Mouse (Mus musculus): ENCODE measurements around the gene Xirp2. TPM values are rescaled to one million over a fixed set of nuclear protein-coding genes. Genes with fewer than 3 reads are reported as not detected.

Xirp2 gene
- polyA plus RNA-seq, 1 experiment from 2014 or later, result 0.01 TPM

DNA sequence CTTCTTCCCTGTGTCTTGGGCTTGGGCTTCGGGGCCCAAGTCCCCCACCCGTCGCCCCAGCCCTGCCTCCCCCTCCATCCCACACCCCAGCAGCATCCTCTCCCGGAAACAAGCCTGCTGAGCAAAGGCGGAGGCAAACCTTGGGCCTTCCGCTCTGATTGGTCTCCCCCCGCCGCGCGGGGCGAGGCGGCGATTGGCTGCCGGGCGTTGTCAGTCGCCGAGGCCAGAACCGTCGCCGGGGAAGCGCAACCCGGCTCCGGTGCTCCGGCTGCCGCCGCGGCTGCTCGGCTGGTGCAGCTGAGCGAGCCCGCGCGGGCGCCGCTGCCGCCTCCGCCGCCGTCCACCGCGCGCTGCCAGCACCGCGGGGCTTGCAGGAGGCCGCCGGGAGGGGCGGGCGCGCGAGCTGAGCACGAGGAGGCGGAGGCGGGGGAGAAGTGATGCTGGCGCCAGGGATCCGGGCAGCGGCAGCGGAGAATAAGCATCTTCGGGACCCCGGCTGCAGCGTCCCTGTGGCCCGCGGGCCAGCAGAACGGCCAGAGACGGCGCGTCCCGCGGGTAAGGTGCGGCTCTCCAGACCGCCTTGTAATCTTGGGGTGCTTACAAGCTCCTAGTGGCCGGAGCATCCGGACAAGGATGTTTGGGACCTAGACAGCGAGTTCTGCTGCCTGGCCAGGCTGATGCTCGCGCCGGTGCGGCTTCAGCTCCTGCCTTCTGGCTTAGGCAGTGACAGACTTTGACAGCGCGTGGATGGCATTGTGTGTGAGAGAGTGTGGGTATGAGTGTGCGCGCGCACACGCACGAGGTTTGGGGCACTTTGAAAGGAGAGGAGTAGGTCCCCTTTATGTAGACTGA is 119.9 kb downstream of the Xirp2 start, which contains the start of gene B3galt1:
Gene B3galt1, plus strand, starts transcription at position 392 of the 852 bp plus-strand sequence.
- peak within 1 kb of the TSS; percentile 68 for H3K4me3 ChIP-seq
- H3K27me3 ChIP-seq, result peaks cover 18% of the 10 kb centered on the region
- H3K36me3 ChIP-seq, result no peaks in the 10 kb centered on the region
- no peaks in the 10 kb centered on the region for H3K9me3 ChIP-seq
- H3K9ac ChIP-seq, result peak within 1 kb of the TSS; percentile 35
- H3K4me2 ChIP-seq, result peak within 1 kb of the TSS; percentile 96
- under 1% methylated on average over 77 of the region's 83 CpGs for WGBS
- peaks cover 14% of the 10 kb centered on the region for H3K4me1 ChIP-seq
- ATAC-seq (ENCODE audit: borderline replicate concordance, extremely low read depth, low FRiP score, low TSS enrichment), result peak; percentile 97
- H3K27ac ChIP-seq, result no peak within 1 kb of the TSS

DNA sequence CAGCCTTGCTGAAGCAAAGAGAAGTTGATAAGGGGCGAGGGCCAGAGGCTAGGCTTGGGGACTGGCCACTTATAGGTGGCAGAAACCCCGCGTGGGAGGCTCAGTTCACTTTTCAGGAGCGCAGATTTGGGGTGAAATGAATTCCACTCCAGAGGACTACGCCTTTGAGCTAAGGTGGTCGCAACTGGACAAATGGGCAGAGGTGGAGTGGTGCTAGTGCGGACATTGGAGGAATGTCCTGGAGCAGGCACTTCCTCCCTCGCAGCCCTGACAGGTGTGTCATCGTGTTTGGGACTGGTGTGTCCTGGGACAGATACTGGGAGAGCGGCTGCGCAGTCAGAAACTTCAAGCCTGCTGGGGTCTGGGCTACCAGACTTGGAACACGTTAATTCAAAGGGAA is 120.8 kb downstream of the Xirp2 start:
- peaks cover 18% of the 10 kb centered on the region for H3K27me3 ChIP-seq
- H3K4me3 ChIP-seq, result peak overlapping the region; percentile 68
- H3K9ac ChIP-seq, result peak overlapping the region; percentile 35; the same call in 1 of the 2 replicates
- H3K4me1 ChIP-seq, result peaks cover 14% of the 10 kb centered on the region
- H3K36me3 ChIP-seq, result no peaks in the 10 kb centered on the region
- peak overlapping the region; percentile 96 for H3K4me2 ChIP-seq
- ATAC-seq (ENCODE audit: borderline replicate concordance, extremely low read depth, low FRiP score, low TSS enrichment), result no peak
- H3K9me3 ChIP-seq, result no peaks in the 10 kb centered on the region
- WGBS, result 3% methylated on average over 12 of the region's 12 CpGs
- H3K27ac ChIP-seq, result no peak overlapping the region

DNA sequence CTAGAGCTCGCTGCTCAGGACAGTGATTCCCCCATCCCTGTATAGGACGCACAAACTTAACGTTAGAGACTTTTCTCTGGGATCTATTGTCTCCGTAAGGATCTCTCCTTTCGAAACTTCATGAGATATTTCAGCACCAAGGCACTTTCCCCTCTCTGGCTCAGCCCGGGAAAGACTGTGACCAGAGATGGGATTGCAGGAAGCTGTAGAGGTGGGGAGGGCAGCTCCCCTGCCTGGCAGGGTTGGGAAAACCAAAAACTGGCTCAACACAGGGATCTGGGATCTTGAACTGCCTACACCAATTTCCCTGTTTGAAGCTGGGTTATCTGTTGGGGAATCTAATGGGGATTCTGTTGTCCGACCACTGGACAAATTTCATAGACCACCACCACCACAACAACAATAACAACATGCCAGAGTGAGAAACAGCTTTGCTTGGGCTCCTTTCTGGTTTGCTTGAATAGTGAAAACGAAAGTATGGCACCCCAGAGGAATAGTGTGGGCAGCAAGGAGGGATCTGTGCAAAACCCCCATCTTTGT is 121.4 kb downstream of the Xirp2 start:
- Histone ChIP-seq H3K4me3 (0 out of 2 replicates have a peak overlapping the region, but pooled peaks have one; percentile 68), H3K36me3 (no peaks in the 10 kb centered on the region), H3K9ac (no peak overlapping the region), H3K27me3 (peaks cover 18% of the 10 kb centered on the region), H3K9me3 (no peaks in the 10 kb centered on the region), H3K4me1 (peaks cover 14% of the 10 kb centered on the region), H3K4me2 (peak overlapping the region; percentile 96), H3K27ac (no peak overlapping the region)
- 14% methylated on average over 8 of the region's 8 CpGs for WGBS
- ATAC-seq (ENCODE audit: borderline replicate concordance, extremely low read depth, low FRiP score, low TSS enrichment), result no peak

Other genes starting within 250 kb of the Xirp2 start
- gene Gm21830, start 32.3 kb upstream of the Xirp2 start, polyA plus RNA-seq (2015; fragmentation: Nextera tagmentation; extraction: Ambion mirVana), result not detected in 2 replicates
- not detected in 2 replicates for gene Gm26727, start 12.8 kb upstream of the Xirp2 start, polyA plus RNA-seq (2015; fragmentation: Nextera tagmentation; extraction: Ambion mirVana)
- gene B3galt1, start 119.9 kb downstream of the Xirp2 start, polyA plus RNA-seq (2015; fragmentation: Nextera tagmentation; extraction: Ambion mirVana), result 2.7 and 2.9 TPM in 2 replicates